Mouse (Mus musculus) G1E (cell line): ENCODE results near the gene Chd6.

Experiments
- CTCF ChIP-seq: IDR thresholded peaks from 2 replicates; pipeline ENCODE4 v1.5.1; 2012; ENCODE audit warnings: low read depth, low read length, inconsistent platforms, mixed read lengths
- GATA1 ChIP-seq: IDR thresholded peaks from 2 replicates; pipeline ENCODE4 v1.6.1; 2012; ENCODE audit warnings: borderline replicate concordance, low read length, inconsistent platforms, mixed read lengths
- GATA2 ChIP-seq: IDR thresholded peaks from 2 replicates; pipeline ENCODE4 v1.6.1; 2012; ENCODE audit warnings: low read depth, low read length, inconsistent platforms, borderline replicate concordance
- POLR2AphosphoS5 ChIP-seq: IDR thresholded peaks from 2 replicates; pipeline ENCODE4 v1.6.1; 2012; ENCODE audit warnings: low read depth, low read length, inconsistent platforms; ENCODE audit not compliant: insufficient replicate concordance
- TAL1 ChIP-seq: conservative IDR thresholded peaks from 2 replicates; pipeline ENCODE4 v1.6.1; 2012; ENCODE audit warnings: low read depth, low read length, inconsistent platforms, mixed read lengths

DNA sequence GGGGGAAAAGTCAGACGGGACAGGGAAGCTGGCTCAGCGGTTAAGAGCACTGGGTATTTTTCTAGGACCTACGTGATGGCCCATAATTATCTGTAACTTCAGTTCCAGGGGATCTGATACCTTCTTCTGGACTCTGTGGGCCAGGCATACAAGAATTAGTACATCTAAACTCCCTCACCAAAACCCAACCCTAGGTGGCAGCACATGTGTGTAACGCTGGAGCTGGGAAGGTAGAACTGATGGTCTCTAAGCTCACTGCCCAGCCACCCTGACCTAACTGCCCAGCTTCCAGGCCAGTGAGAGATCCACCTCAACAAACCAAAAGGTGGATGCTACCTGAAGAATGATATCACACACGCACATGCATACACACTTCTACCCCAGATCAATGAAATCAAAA, 150.1 kb downstream of the Chd6 start:
- TF ChIP-seq CTCF (no peak), GATA1 (no peak), TAL1 (no peak), POLR2AphosphoS5 (no peak), GATA2 (no peak)
